Mouse (Mus musculus) thymus, adult 2 months (tissue): Measurements from ENCODE around the gene Cyp4f14.

Source experiments
- CTCF ChIP-seq: fragments of 200-500 bp; IDR thresholded peaks from 2 replicates; pipeline ENCODE4 v1.5.1; 2012; ENCODE audit warnings: mild to moderate bottlenecking, control low read depth, low read length, moderate library complexity, borderline replicate concordance; ENCODE audit not compliant: control insufficient read depth, poor library complexity, insufficient read depth; ENCODE audit errors: extremely low read depth
- POLR2A ChIP-seq: fragments of 200-500 bp; IDR thresholded peaks from 2 replicates; pipeline ENCODE4 v1.6.1; 2012; ENCODE audit warnings: mild to moderate bottlenecking, low read length, control low read depth, moderate library complexity; ENCODE audit not compliant: control insufficient read depth, poor library complexity, insufficient read depth; ENCODE audit errors: extremely low read depth

DNA sequence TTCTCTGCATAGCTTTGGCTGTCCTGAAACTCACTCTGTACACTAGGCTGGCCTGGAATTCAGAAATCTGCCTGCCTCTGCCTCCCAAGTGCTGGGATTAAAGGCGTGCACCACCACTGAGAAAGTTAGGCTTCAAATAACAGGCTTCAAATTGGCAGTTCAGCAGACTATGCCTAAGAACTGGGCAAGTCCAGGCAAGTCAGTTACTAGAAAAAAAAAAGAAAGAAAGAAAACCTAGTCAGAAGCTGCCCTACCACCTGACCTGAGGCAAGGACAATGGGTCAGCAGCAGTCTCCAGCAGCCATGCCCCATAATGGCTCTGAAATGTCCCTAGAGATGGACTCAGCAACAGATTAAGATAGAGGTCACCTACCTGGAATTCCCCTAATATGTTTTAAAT is 45.7 kb downstream of the Cyp4f14 start:
- TF ChIP-seq CTCF (no peak), POLR2A (no peak)
